Mouse (Mus musculus) heart, postnatal 4 days (tissue): Measurements from ENCODE around the gene Olfr1095. TPM values are rescaled to one million over a fixed set of nuclear protein-coding genes. Genes with fewer than 3 reads are reported as not detected.

Experiments
- DNase-seq: peaks from one replicate; pipeline ENCODE4 v3.0.0; 2021
- total RNA-seq, 2 experiments: library from RNA; stranded (reverse); gene quantifications; 2 replicates each; pipeline ENCODE4 v1.2.3; 2021

Olfr1095 gene
- total RNA-seq, result not detected

- no peak for DNase-seq
These were observed at the start of gene Olfr1095 for GRCm38 (mm10) chr2:86851596-86851995. TSS of gene Olfr1095 (minus strand) at chr2:86851696.

- no peak for DNase-seq
These were observed 40.6 kb upstream of the Olfr1095 start, which contains the start of gene Olfr1097 for GRCm38 (mm10) chr2:86892116-86892515. TSS of gene Olfr1097 (minus strand) at chr2:86892216.

- DNase-seq, result no peak
These were observed 23.2 kb upstream of the Olfr1095 start, which contains the start of gene Gm13723 for GRCm38 (mm10) chr2:86874702-86875101. TSS of gene Gm13723 (minus strand) at chr2:86874802.

- DNase-seq, result no peak
These were observed 27.1 kb downstream of the Olfr1095 start, which contains the start of gene Olfr1094 for GRCm38 (mm10) chr2:86824363-86824762. TSS of gene Olfr1094 (plus strand) at chr2:86824663.

- DNase-seq, result no peak
These were observed 41.6 kb downstream of the Olfr1095 start, which contains the start of gene Olfr141 for GRCm38 (mm10) chr2:86809918-86810317. TSS of gene Olfr141 (minus strand) at chr2:86810018.

Other genes with a start within 250 kb of the Olfr1095 start
- gene Olfr1084, start 212.0 kb downstream of the Olfr1095 start, total RNA-seq, result not detected
- not detected for gene Olfr1085, start 189.7 kb downstream of the Olfr1095 start, total RNA-seq
- not detected for gene Olfr1086, start 171.6 kb downstream of the Olfr1095 start, total RNA-seq
- not detected for gene Olfr1087, start 153.3 kb downstream of the Olfr1095 start, total RNA-seq
- not detected for gene Olfr1089, start 118.0 kb downstream of the Olfr1095 start, total RNA-seq
- gene Olfr1090, start 92.7 kb downstream of the Olfr1095 start, total RNA-seq, result not detected
- not detected for gene Olfr1093, start 69.2 kb downstream of the Olfr1095 start, total RNA-seq
- gene Olfr141, start 41.7 kb downstream of the Olfr1095 start, total RNA-seq, result not detected
- gene Olfr1094, start 27.0 kb downstream of the Olfr1095 start, total RNA-seq, result not detected
- not detected for gene Gm13723, start 23.1 kb upstream of the Olfr1095 start, total RNA-seq
- gene Olfr1097, start 40.5 kb upstream of the Olfr1095 start, total RNA-seq, result not detected
- gene Olfr1098, start 72.8 kb upstream of the Olfr1095 start, total RNA-seq, result not detected
- gene Olfr1099, start 109.0 kb upstream of the Olfr1095 start, total RNA-seq, result not detected
- gene Olfr1100, start 128.3 kb upstream of the Olfr1095 start, total RNA-seq, result not detected
- gene Olfr1101, start 139.5 kb upstream of the Olfr1095 start, total RNA-seq, result not detected
- not detected for gene Olfr1102, start 146.7 kb upstream of the Olfr1095 start, total RNA-seq
- not detected for gene Olfr1104, start 175.4 kb upstream of the Olfr1095 start, total RNA-seq
- gene Olfr1105, start 184.8 kb upstream of the Olfr1095 start, total RNA-seq, result not detected
- not detected for gene Olfr1106, start 200.6 kb upstream of the Olfr1095 start, total RNA-seq
- gene Olfr1107, start 224.1 kb upstream of the Olfr1095 start, total RNA-seq, result not detected
- gene Olfr1109, start 244.3 kb upstream of the Olfr1095 start, total RNA-seq, result not detected